8 mouse cellular contexts compared by ENCODE assay signal in the genomic region with DNA sequence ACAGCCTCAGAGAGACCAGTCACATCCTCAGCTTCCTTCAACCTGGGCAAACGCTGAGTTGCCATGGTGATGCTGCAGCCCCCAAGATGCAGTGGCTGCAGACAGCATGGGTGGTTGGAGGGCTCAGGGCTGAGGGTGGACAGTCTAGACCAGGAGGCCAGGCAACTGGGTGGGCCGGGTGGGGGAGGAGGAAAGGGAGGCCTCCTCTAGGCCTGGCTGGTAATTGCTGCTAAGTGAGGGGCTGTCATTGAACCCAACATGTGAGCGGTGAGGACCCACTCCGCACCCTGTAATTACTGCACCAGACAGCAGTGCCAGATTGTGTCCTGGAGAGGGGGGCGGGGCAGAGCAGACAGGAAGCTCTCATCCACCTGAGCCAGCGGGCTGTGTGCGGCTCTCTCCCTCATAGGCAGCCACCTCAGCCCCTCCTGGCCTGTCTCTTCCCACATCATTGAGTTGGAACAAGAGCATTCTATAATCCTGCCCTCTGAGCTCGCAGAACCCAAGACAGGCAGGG. TPM values are rescaled to one million over a fixed set of nuclear protein-coding genes. Genes with fewer than 3 reads are reported as not detected.
DNase-seq lines count a peak whose midpoint lies in the region; ATAC-seq and TF ChIP-seq lines count a peak whose summit lies in the region.
"Had no signal": no experiment of that assay in that cellular context is flagged by ENCODE, and none has a peak within 500 bp of the region (broad histone marks: within the 10 kb centered on the region; RNA-seq: fewer than 3 reads in every experiment).

No protein-coding gene starts in this region.

- H3K27me3 ChIP-seq in forebrain, embryonic 14.5 days (replicated peaks; ENCODE audit: control insufficient read depth, insufficient read depth, low read length) = 0 out of 2 replicates have a peak, but pooled peaks cover 2% of the 10 kb centered on the region
- no peaks in the 10 kb centered on the region for H3K27me3 ChIP-seq in limb, embryonic 14.5 days (ENCODE audit: control insufficient read depth, insufficient read depth, low read length)
- no peaks in the 10 kb centered on the region; the same call in none of the 2 replicates for H3K27me3 ChIP-seq in liver, embryonic 11.5 days (replicated peaks; ENCODE audit: control insufficient read depth, insufficient read depth, low read length)

- peak; percentile 71 for ATAC-seq in forebrain, embryonic 14.5 days
- peak; percentile 36; the same call in 1 of the 2 replicates for ATAC-seq in limb, embryonic 14.5 days (ENCODE audit: low FRiP score, low read depth)
- no peak for ATAC-seq in liver, embryonic 11.5 days (replicated peaks; ENCODE audit: low FRiP score)

- no peaks in the 10 kb centered on the region for H3K9me3 ChIP-seq in forebrain, embryonic 14.5 days (replicated peaks; ENCODE audit: control insufficient read depth, low read length)
- no peaks in the 10 kb centered on the region for H3K9me3 ChIP-seq in limb, embryonic 14.5 days (ENCODE audit: control insufficient read depth, low read length)
- no peaks in the 10 kb centered on the region for H3K9me3 ChIP-seq in liver, embryonic 11.5 days (ENCODE audit: control insufficient read depth, low read length)
- H3K9me3 ChIP-seq: G1E had no signal

- H3K4me2 ChIP-seq in forebrain, embryonic 14.5 days (ENCODE audit: low read length) = no peak overlapping the region
- no peak overlapping the region for H3K4me2 ChIP-seq in limb, embryonic 14.5 days (replicated peaks; ENCODE audit: low read depth, low read length, severe bottlenecking)
- H3K4me2 ChIP-seq in liver, embryonic 11.5 days = no peak overlapping the region

- no peak for TF ChIP-seq POLR2A in limb, embryonic 14.5 days (IDR thresholded peaks at IDR 0.05; ENCODE audit: borderline replicate concordance, extremely low read depth, insufficient read depth, insufficient read length)

- DNase-seq in lung, postnatal 36 days = peak; percentile 8
- no peak for DNase-seq in lung, postnatal 10 days
- peak; percentile 66 for DNase-seq in forebrain, embryonic 14.5 days (ENCODE audit: low spot score)
- no peak for DNase-seq in limb, embryonic 14.5 days (ENCODE audit: low spot score)
- no peak for DNase-seq in gastrocnemius, adult 8-10 months (ENCODE audit: low spot score in 2 of 2)
- no peak for DNase-seq in frontal cortex, adult 2 months (ENCODE audit: extremely low spot score in 1 of 2, low spot score in 1 of 2)
- no peak for DNase-seq in liver, embryonic 11.5 days (ENCODE audit: low spot score)

- peak overlapping the region; percentile 67 for H3K27ac ChIP-seq in forebrain, embryonic 14.5 days (ENCODE audit: low read depth, low read length)
- no peak overlapping the region for H3K27ac ChIP-seq in limb, embryonic 14.5 days (replicated peaks; ENCODE audit: low read depth, low read length)
- no peak overlapping the region for H3K27ac ChIP-seq in liver, embryonic 11.5 days (ENCODE audit: low read depth, low read length)

- H3K36me3 ChIP-seq in forebrain, embryonic 14.5 days (ENCODE audit: control insufficient read depth, insufficient read depth, low read length) = peaks cover 16% of the 10 kb centered on the region
- peaks cover 23% of the 10 kb centered on the region for H3K36me3 ChIP-seq in limb, embryonic 14.5 days (ENCODE audit: control insufficient read depth, insufficient read depth, low read length)
- H3K36me3 ChIP-seq in liver, embryonic 11.5 days (ENCODE audit: control insufficient read depth, insufficient read depth, low read length) = no peaks in the 10 kb centered on the region; the same call in 1 of the 2 replicates

- peak overlapping the region; percentile 17; the same call in 1 of the 2 replicates for H3K9ac ChIP-seq in forebrain, embryonic 14.5 days (ENCODE audit: low read length)
- no peak overlapping the region for H3K9ac ChIP-seq in limb, embryonic 14.5 days (ENCODE audit: low read depth, low read length, severe bottlenecking)
- no peak overlapping the region for H3K9ac ChIP-seq in liver, embryonic 11.5 days (ENCODE audit: low read depth, low read length)

- H3K4me1 ChIP-seq in forebrain, embryonic 14.5 days (ENCODE audit: control insufficient read depth, insufficient read depth, low read length) = peaks cover 35% of the 10 kb centered on the region
- 0 out of 2 replicates have a peak, but pooled peaks cover 4% of the 10 kb centered on the region for H3K4me1 ChIP-seq in limb, embryonic 14.5 days (ENCODE audit: control insufficient read depth, insufficient read depth, low read length)
- no peaks in the 10 kb centered on the region for H3K4me1 ChIP-seq in liver, embryonic 11.5 days (replicated peaks; ENCODE audit: control insufficient read depth, insufficient read depth, low read length)

- 30% methylated on average over 8 of the region's 8 CpGs for WGBS in forebrain, embryonic 14.5 days
- WGBS in limb, embryonic 14.5 days = 29% methylated on average over 7 of the region's 8 CpGs
- 68% methylated on average over 8 of the region's 8 CpGs for WGBS in liver, embryonic 11.5 days

- H3K4me3 ChIP-seq in forebrain, embryonic 14.5 days (ENCODE audit: low read depth, low read length) = no peak overlapping the region
- no peak overlapping the region for H3K4me3 ChIP-seq in limb, embryonic 14.5 days (replicated peaks; ENCODE audit: low read length)
- H3K4me3 ChIP-seq in liver, embryonic 11.5 days (ENCODE audit: low read depth, low read length) = no peak overlapping the region

RNA-seq across cellular contexts. Expression of a gene that starts 12.5 kb away (rescaled TPM):
- 54.7 and 56.4 TPM in 2 replicates for polyA plus RNA-seq in forebrain, embryonic 14.5 days (2014; fragmentation: Nextera tagmentation; extraction: Ambion mirVana)
- polyA plus RNA-seq in limb, embryonic 14.5 days (2012; rRNA removed) = 54.2 and 74.3 TPM in 2 replicates
- 51.1 and 51.2 TPM in 2 replicates for polyA plus RNA-seq in limb, embryonic 14.5 days (2014; fragmentation: Nextera tagmentation; extraction: Ambion mirVana)
- total RNA-seq in gastrocnemius, adult 8-10 months (2022) = 10 to 100 TPM; 20.6 to 26.6 (median 23.2) TPM
- 58.6 and 62.5 TPM in 2 replicates for polyA plus RNA-seq in frontal cortex, adult 2 months (2012; rRNA removed)
- polyA plus RNA-seq in liver, embryonic 11.5 days (2014; fragmentation: Nextera tagmentation; extraction: Ambion mirVana) = 53.0 and 64.4 TPM in 2 replicates

RNA-seq across cellular contexts. Expression of a gene that starts 40.5 kb away (rescaled TPM):
- 4.8 and 4.9 TPM in 2 replicates for polyA plus RNA-seq in forebrain, embryonic 14.5 days (2014; fragmentation: Nextera tagmentation; extraction: Ambion mirVana)
- polyA plus RNA-seq in limb, embryonic 14.5 days (2012; rRNA removed) = 0.30 and 0.42 TPM in 2 replicates
- 0.29 and 0.40 TPM in 2 replicates for polyA plus RNA-seq in limb, embryonic 14.5 days (2014; fragmentation: Nextera tagmentation; extraction: Ambion mirVana)
- under 1 TPM; 0.68 to 0.99 (median 0.95) TPM for total RNA-seq in gastrocnemius, adult 8-10 months (2022)
- polyA plus RNA-seq in frontal cortex, adult 2 months (2012; rRNA removed) = 33.3 and 38.6 TPM in 2 replicates
- 0.11 and 0.17 TPM in 2 replicates for polyA plus RNA-seq in liver, embryonic 11.5 days (2014; fragmentation: Nextera tagmentation; extraction: Ambion mirVana)
- polyA plus RNA-seq: G1E had no signal

RNA-seq across cellular contexts. Expression of a gene that starts 51.1 kb away (rescaled TPM):
- polyA plus RNA-seq in forebrain, embryonic 14.5 days (2014; fragmentation: Nextera tagmentation; extraction: Ambion mirVana) = 95.5 and 101 TPM in 2 replicates
- 77.7 and 97.3 TPM in 2 replicates for polyA plus RNA-seq in limb, embryonic 14.5 days (2012; rRNA removed)
- polyA plus RNA-seq in limb, embryonic 14.5 days (2014; fragmentation: Nextera tagmentation; extraction: Ambion mirVana) = 83.0 and 87.4 TPM in 2 replicates
- 10 to 100 TPM; 11.0 to 13.2 (median 11.7) TPM for total RNA-seq in gastrocnemius, adult 8-10 months (2022)
- 185 TPM in 2 replicates for polyA plus RNA-seq in frontal cortex, adult 2 months (2012; rRNA removed)
- polyA plus RNA-seq in liver, embryonic 11.5 days (2014; fragmentation: Nextera tagmentation; extraction: Ambion mirVana) = 36.4 and 42.4 TPM in 2 replicates

Comparison
In these comparisons a context has a peak if more than half of its experiments do, and no peak if none do; other contexts are left out.
1. DNase-seq: peak in lung, postnatal 36 days (single experiment) and forebrain, embryonic 14.5 days (single experiment); none in lung, postnatal 10 days (single experiment), limb, embryonic 14.5 days (single experiment), gastrocnemius, adult 8-10 months (0 of 2), frontal cortex, adult 2 months (0 of 2) and liver, embryonic 11.5 days (single experiment).